Mouse (Mus musculus): Measurements from ENCODE around the gene Myo9b. TPM values are rescaled to one million over a fixed set of nuclear protein-coding genes. Genes with fewer than 3 reads are reported as not detected.
A peak's percentile ranks its signal among the peaks of the same experiment; 100 is the strongest.

Gene Myo9b
- polyA plus RNA-seq, 1 experiment from 2014 or later: 5.1 TPM

GRCm38 (mm10) chr8:71394481-71394880 is 122.0 kb downstream of the Myo9b start:
- Histone ChIP-seq H3K27ac (ENCODE audit: low read depth) (no peak overlapping the region), H3K9me3 (ENCODE audit: low read length) (no peaks in the 10 kb centered on the region), H3K4me2 (ENCODE audit: low read depth, low read length) (peak overlapping the region; percentile 16), H3K27me3 (ENCODE audit: insufficient read depth, low read length) (no peaks in the 10 kb centered on the region), H3K9ac (replicated peaks) (no peak overlapping the region), H3K4me3 (ENCODE audit: low read depth, low read length) (no peak overlapping the region), H3K4me1 (ENCODE audit: insufficient read depth) (peaks cover 12% of the 10 kb centered on the region), H3K36me3 (replicated peaks; ENCODE audit: insufficient read depth, low read length) (peaks cover 9% of the 10 kb centered on the region; the same call in 1 of the 2 replicates)
- TF ChIP-seq EP300 (IDR thresholded peaks at IDR 0.05; ENCODE audit: low read depth) (no peak), CTCF (IDR thresholded peaks at IDR 0.05; ENCODE audit: low read depth) (no peak)
- DNase-seq: no peak
- WGBS (ENCODE audit: insufficient replicate concordance): 79% methylated on average over 7 of the region's 7 CpGs
- no peak for ATAC-seq

GRCm38 (mm10) chr8:71395071-71395470 is 122.6 kb downstream of the Myo9b start:
- Histone ChIP-seq H3K4me1 (ENCODE audit: insufficient read depth) (peaks cover 12% of the 10 kb centered on the region), H3K4me3 (ENCODE audit: low read depth, low read length) (no peak overlapping the region), H3K27me3 (ENCODE audit: insufficient read depth, low read length) (no peaks in the 10 kb centered on the region), H3K27ac (ENCODE audit: low read depth) (peak overlapping the region; percentile 41; the same call in 1 of the 2 replicates), H3K36me3 (replicated peaks; ENCODE audit: insufficient read depth, low read length) (peaks cover 12% of the 10 kb centered on the region), H3K9ac (replicated peaks) (no peak overlapping the region), H3K9me3 (ENCODE audit: low read length) (no peaks in the 10 kb centered on the region), H3K4me2 (ENCODE audit: low read depth, low read length) (peak overlapping the region; percentile 16)
- DNase-seq: no peak
- no peak for TF ChIP-seq EP300 (IDR thresholded peaks at IDR 0.05; ENCODE audit: low read depth)
- TF ChIP-seq CTCF (IDR thresholded peaks at IDR 0.05; ENCODE audit: low read depth): no peak
- WGBS (ENCODE audit: insufficient replicate concordance): 85% methylated on average over 10 of the region's 10 CpGs
- no peak for ATAC-seq

DNA sequence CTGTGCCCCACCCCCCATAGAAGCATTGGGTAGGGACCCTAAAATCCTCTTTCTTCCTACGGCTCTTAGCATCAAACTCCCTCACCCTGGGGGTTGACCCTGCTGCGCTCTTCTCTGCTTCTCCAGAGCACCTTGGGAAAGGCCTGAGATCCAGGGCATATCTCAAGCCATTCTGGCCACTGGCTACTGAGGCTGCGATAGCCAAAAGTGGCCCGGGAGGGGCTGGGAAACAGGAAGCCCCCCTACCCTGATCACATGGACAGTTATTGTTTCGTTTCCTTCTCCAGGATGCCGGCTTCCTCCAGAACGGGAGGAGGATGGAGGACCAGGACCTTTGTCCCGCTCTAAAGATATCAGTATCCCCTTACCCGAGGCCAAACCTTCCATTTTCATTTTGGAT is 123.1 kb downstream of the Myo9b start, which contains the start of gene Ushbp1:
Gene Ushbp1 (minus strand): TSS at position 174 of the 400 bp plus-strand sequence.
- no peak for DNase-seq
- ATAC-seq: no peak

DNA sequence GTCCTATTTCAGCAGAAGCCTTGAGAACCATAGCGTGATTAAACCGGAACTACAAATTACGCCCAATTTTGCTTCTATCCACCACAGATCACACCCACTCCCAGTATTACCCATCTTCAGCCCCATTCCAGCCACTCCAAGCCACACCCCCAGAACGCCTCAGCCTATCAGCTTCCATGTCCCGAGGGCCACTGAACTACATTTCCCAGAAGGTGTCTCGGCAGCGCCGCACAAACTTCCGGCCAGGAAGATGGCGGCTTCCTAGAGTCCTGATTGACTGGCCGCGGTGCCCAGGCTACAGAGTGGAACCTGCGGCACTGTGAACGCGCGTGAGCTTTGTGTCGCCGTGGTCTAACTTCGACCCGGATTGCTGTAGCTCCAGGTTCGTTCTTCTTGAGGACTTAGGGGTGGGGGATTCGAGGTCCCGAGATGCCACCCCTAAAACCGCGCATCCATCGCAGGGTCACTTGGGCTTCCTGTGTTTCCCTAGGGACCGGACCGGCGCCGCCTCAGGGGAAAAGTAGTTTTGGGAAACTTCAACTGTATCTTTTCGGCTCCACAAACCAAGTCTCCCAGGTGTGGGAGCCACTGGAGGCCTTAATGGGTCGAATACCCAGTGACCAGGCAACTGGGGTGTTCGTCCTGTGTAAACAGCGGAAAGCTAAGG is 124.3 kb downstream of the Myo9b start, which contains the start of gene Babam1:
Gene Babam1 (plus strand): TSS at position 223 of the 667 bp plus-strand sequence.
- peaks cover 12% of the 10 kb centered on the region for H3K4me1 ChIP-seq (ENCODE audit: insufficient read depth)
- peak; percentile 92 for DNase-seq
- H3K27me3 ChIP-seq (ENCODE audit: insufficient read depth, low read length): no peaks in the 10 kb centered on the region
- 0 out of 2 replicates have a peak, but pooled peaks have one; percentile 13 for TF ChIP-seq EP300 (IDR thresholded peaks at IDR 0.05; ENCODE audit: low read depth)
- no peak for TF ChIP-seq CTCF (IDR thresholded peaks at IDR 0.05; ENCODE audit: low read depth)
- peak within 1 kb of the TSS; percentile 71 for H3K27ac ChIP-seq (ENCODE audit: low read depth)
- under 1% methylated on average over 34 of the region's 34 CpGs for whole genome bisulfite sequencing (ENCODE audit: insufficient replicate concordance)
- ATAC-seq: peak; percentile 95
- peak within 1 kb of the TSS; percentile 97 for H3K4me2 ChIP-seq (ENCODE audit: low read depth, low read length)
- peak within 1 kb of the TSS; percentile 98 for H3K4me3 ChIP-seq (ENCODE audit: low read depth, low read length)
- H3K9ac ChIP-seq (replicated peaks): peak within 1 kb of the TSS; percentile 83
- H3K9me3 ChIP-seq (ENCODE audit: low read length): no peaks in the 10 kb centered on the region
- peaks cover 16% of the 10 kb centered on the region for H3K36me3 ChIP-seq (replicated peaks; ENCODE audit: insufficient read depth, low read length)

More for the DNA sequence above, 123.1 kb downstream of the Myo9b start, which contains the start of gene Ushbp1:
- H3K27ac ChIP-seq (ENCODE audit: low read depth): peak within 1 kb of the TSS; percentile 41
- no peaks in the 10 kb centered on the region for H3K27me3 ChIP-seq (ENCODE audit: insufficient read depth, low read length)
- peak within 1 kb of the TSS; percentile 97 for H3K4me2 ChIP-seq (ENCODE audit: low read depth, low read length)
- no peak within 1 kb of the TSS for H3K9ac ChIP-seq (replicated peaks)
- peaks cover 12% of the 10 kb centered on the region for H3K4me1 ChIP-seq (ENCODE audit: insufficient read depth)
- no peaks in the 10 kb centered on the region for H3K9me3 ChIP-seq (ENCODE audit: low read length)
- peak within 1 kb of the TSS; percentile 98 for H3K4me3 ChIP-seq (ENCODE audit: low read depth, low read length)
- no peak; the same call in 1 of the 2 replicates for TF ChIP-seq EP300 (IDR thresholded peaks at IDR 0.05; ENCODE audit: low read depth)
- peaks cover 15% of the 10 kb centered on the region for H3K36me3 ChIP-seq (replicated peaks; ENCODE audit: insufficient read depth, low read length)
- WGBS (ENCODE audit: insufficient replicate concordance): 74% methylated on average over 9 of the region's 9 CpGs

DNA sequence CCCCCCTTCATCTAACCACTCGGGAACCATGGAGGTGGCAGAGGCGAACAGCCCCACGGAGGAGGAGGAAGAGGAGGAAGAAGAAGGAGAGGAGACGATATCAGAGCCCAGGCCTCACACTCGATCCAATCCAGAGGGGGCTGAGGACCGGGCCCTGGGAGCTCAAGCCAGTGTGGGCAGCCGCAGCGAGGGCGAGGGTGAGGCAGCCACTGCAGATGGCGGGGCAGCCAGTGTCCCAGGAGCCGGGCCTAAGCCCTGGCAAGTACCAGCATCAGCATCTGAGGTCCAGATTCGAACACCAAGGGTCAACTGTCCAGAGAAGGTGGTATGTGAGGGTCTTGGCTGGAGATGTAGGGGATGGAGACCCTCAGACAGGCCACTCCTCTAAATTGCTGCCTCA is 125.2 kb downstream of the Myo9b start:
- TF ChIP-seq EP300 (IDR thresholded peaks at IDR 0.05; ENCODE audit: low read depth): no peak
- no peak for TF ChIP-seq CTCF (IDR thresholded peaks at IDR 0.05; ENCODE audit: low read depth)
- Histone ChIP-seq H3K36me3 (replicated peaks; ENCODE audit: insufficient read depth, low read length) (peaks cover 16% of the 10 kb centered on the region), H3K4me3 (ENCODE audit: low read depth, low read length) (peak overlapping the region; percentile 98; the same call in 1 of the 2 replicates), H3K9me3 (ENCODE audit: low read length) (no peaks in the 10 kb centered on the region), H3K27ac (ENCODE audit: low read depth) (no peak overlapping the region), H3K9ac (replicated peaks) (0 out of 2 replicates have a peak overlapping the region, but pooled peaks have one; percentile 83), H3K4me2 (ENCODE audit: low read depth, low read length) (peak overlapping the region; percentile 97), H3K27me3 (ENCODE audit: insufficient read depth, low read length) (no peaks in the 10 kb centered on the region), H3K4me1 (ENCODE audit: insufficient read depth) (peaks cover 12% of the 10 kb centered on the region)
- DNase-seq: no peak
- 80% methylated on average over 12 of the region's 12 CpGs for WGBS (ENCODE audit: insufficient replicate concordance)
- ATAC-seq: no peak

GRCm38 (mm10) chr8:71400826-71401225 is 128.3 kb downstream of the Myo9b start:
- Histone ChIP-seq H3K9me3 (ENCODE audit: low read length) (no peaks in the 10 kb centered on the region), H3K27ac (ENCODE audit: low read depth) (no peak overlapping the region), H3K4me3 (ENCODE audit: low read depth, low read length) (no peak overlapping the region), H3K27me3 (ENCODE audit: insufficient read depth, low read length) (no peaks in the 10 kb centered on the region), H3K9ac (replicated peaks) (no peak overlapping the region), H3K36me3 (replicated peaks; ENCODE audit: insufficient read depth, low read length) (peaks cover 18% of the 10 kb centered on the region), H3K4me1 (ENCODE audit: insufficient read depth) (peaks cover 22% of the 10 kb centered on the region), H3K4me2 (ENCODE audit: low read depth, low read length) (no peak overlapping the region)
- TF ChIP-seq EP300 (IDR thresholded peaks at IDR 0.05; ENCODE audit: low read depth): no peak
- no peak for TF ChIP-seq CTCF (IDR thresholded peaks at IDR 0.05; ENCODE audit: low read depth)
- ATAC-seq (no peak), DNase-seq (no peak)
- 87% methylated on average over 2 of the region's 2 CpGs for WGBS (ENCODE audit: insufficient replicate concordance)

Measured in liver, postnatal 0 days (tissue).